Mouse (Mus musculus) kidney, adult 2 months (tissue): ENCODE measurements around the gene Scgb1b10. TPM values are rescaled to one million over a fixed set of nuclear protein-coding genes. Genes with fewer than 3 reads are reported as not detected.
"Not testable (repeated sequence)": the region's sequence is repeated elsewhere in the genome, so short reads cannot be mapped to it uniquely, and the experiment has no call there.

Experiments used
- DNase-seq: peaks from one replicate; pipeline ENCODE4 v3.0.0; 2021
- H3K27ac ChIP-seq: fragments of 200-500 bp; 2 replicates; pipeline ENCODE4 v1.5.1; 2012; ENCODE audit warnings: low read depth, low read length, control low read depth, inconsistent platforms; ENCODE audit not compliant: insufficient read depth
- H3K27me3 ChIP-seq: fragments of 200-500 bp; replicated peaks from 2 replicates; pipeline ENCODE4 v1.6.1; 2012; ENCODE audit warnings: mild to moderate bottlenecking, moderate library complexity, low read length, inconsistent platforms; ENCODE audit not compliant: control insufficient read depth, insufficient read depth
- H3K36me3 ChIP-seq: fragments of 200-500 bp; 2 replicates; pipeline ENCODE4 v1.6.1; 2012; ENCODE audit warnings: mild to moderate bottlenecking, moderate library complexity, low read length, inconsistent platforms; ENCODE audit not compliant: control insufficient read depth, insufficient read depth
- H3K4me1 ChIP-seq: fragments of 200-500 bp; 2 replicates; pipeline ENCODE4 v1.6.1; 2011; ENCODE audit warnings: low read length; ENCODE audit not compliant: control insufficient read depth, insufficient read depth
- H3K4me3 ChIP-seq: fragments of 200-500 bp; 2 replicates; pipeline ENCODE4 v1.5.1; 2011; ENCODE audit warnings: mild to moderate bottlenecking, low read depth, low read length, control low read depth; ENCODE audit not compliant: insufficient read depth
- polyA plus RNA-seq: library from polyadenylated mRNA; depleted of rRNA; stranded (reverse); fragments of >200 nt; gene quantifications from 2 replicates; pipeline ENCODE4 v1.2.3, GENCODE M21; 2012; rRNA removed

Scgb1b10 gene
- polyA plus RNA-seq: not detected in 2 replicates

- not testable (repeated sequence) for H3K27ac ChIP-seq, H3K27me3 ChIP-seq, H3K4me1 ChIP-seq, H3K36me3 ChIP-seq, H3K4me3 ChIP-seq, DNase-seq
Measured at GRCm38 (mm10) chr7:32100553-32100952, at the start of gene Scgb1b10. Gene Scgb1b10, plus strand, starts transcription at chr7:32100853.

Other genes starting within 250 kb of the Scgb1b10 start
- not detected in 2 replicates for gene Scgb2b11, start 110.3 kb downstream of the Scgb1b10 start, polyA plus RNA-seq
- not detected in 2 replicates for gene Scgb1b11, start 122.0 kb downstream of the Scgb1b10 start, polyA plus RNA-seq
- not detected in 2 replicates for gene Scgb2b12, start 226.4 kb downstream of the Scgb1b10 start, polyA plus RNA-seq
- not detected in 2 replicates for gene Scgb1b12, start 233.3 kb downstream of the Scgb1b10 start, polyA plus RNA-seq